Mouse (Mus musculus): ENCODE measurements around the gene Kctd10.

The Kctd10 gene

DNA sequence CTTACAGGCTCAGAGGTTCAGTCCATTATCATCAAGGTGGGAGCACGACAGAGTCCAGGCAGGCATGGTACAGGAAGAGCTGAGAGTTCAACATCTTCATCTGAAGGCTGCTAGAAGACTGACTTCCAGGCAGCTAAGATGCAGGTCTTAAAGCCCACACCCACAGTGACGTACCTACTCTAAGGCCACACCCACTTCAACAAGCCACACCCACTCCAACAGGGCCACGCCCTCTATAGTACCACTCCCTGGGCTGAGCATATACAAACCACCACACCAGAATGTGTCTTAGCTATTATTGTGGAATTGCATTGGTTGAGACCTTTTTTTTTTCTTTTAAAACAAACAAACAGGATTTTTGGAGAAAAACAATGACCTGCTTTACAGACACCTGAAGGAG lies 34.8 kb downstream of the Kctd10 start:
- DNase-seq (ENCODE audit: low spot score) = no peak

DNA sequence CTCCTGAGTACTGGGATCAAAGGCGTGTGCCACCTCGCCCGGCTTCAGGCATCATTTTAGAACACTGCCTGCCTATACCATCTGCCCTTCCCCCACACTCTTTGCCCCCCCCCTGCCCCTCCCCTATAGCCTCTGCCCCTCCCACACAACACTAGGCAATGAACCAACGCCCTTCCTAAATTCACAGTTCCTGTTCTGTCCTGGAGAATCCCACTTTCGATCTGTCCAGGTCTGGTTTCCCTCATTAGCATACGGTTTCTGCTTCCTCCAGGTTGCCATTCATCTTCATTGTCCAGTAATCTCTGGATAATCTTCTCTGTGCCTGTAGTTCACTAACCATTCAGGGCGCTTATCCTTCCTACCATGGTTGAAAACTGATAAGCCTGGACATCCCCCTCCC lies 36.7 kb downstream of the Kctd10 start:
- DNase-seq (ENCODE audit: low spot score) = no peak

DNA sequence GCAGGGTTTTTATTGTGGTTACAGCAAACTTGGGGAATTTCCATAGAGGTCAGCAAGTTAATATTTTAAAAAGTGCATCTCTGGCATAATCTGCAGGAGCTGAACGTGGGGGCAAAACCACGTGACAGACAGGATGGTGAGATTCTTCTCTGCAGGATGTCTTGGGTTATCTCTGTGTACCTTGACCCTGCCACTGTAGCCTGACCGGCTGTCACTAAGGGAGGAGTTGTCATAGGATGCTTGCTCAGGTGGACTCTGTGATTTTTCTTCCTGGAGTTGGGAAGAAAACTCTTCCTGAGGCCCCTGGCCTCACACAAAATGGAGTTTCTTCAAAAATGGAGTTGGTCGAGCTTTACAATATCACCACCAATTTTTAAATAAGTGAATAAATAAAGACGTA lies 37.3 kb downstream of the Kctd10 start:
- DNase-seq (ENCODE audit: low spot score) = no peak

DNA sequence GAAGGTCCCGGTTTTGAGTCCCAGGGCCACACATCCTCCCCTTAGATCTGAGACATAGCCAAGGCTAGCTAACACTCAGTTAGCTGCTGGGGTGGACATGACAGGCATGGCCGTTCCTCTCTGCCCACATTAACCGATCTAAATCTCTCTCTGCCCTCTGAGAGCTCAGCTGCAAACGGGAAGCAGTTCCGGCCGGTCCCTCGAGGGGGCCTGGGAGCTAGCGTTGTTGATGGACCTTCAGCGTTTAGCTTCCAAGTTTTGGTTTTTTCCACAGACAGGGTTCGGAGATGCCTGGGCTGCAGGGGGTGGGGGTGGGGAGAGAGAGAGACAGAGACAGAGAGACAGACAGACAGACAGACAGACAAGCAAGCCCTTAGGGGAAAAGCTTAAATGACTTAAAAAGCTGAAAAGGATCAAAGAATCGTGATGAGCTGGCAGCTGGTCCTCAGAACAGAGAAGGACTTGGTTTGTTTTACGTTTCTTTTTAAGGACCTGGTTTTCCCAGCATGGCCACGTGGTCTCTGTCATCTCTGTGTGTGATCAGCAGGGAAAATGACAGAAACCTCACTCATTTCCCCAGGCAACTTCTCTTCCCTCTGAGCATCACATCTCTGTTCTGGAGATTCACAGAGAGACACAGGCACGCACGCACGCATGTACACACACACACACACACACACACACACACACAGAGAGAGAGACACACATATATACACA lies 56.4 kb downstream of the Kctd10 start:
- no peak for DNase-seq (ENCODE audit: low spot score)

DNA sequence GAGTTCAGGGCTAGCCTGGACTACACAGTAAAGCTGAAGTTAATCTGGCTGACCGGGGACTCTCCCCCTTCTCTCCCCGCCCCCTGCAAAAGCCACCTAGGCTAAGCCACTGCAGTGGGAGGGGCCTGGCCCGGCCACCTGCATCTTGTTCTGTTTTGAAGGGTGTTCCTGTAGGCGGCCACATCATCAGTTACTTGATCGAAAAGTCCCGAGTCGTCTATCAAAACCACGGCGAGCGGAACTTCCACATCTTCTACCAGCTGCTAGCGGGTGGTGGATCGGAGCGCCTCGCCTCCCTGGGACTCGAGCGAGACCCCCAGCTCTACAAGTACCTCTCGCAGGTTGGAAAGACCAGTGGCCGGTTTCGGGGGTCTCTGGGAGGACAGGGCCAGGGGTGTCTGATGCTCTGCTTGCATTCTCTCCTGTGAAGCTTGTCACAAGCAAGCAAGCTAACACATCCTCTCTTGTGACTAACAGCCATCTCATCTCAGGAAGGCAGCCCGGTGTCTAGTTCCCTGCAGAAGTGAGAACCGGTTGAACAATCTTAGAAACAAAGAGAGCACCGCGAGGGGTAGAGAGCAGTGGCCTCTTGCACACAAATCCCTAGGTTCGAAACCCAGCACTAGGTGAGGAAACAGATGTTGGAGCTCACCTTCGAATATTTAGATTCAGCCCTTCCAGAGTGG lies 57.1 kb downstream of the Kctd10 start:
- peak; percentile 27 for DNase-seq (ENCODE audit: low spot score)
